Mouse (Mus musculus) lung, postnatal 0 days (tissue): Measurements from ENCODE around the gene Tmem145. TPM values are rescaled to one million over a fixed set of nuclear protein-coding genes. Genes with fewer than 3 reads are reported as not detected.

Source experiments
- ATAC-seq: fragments of 200-750 bp; cut with Nextera tagmentation; 2 replicates; pipeline ENCODE4 v1.8.0; 2017; ENCODE audit warnings: moderate library complexity
- DNase-seq: peaks from one replicate; pipeline ENCODE4 v3.0.0-alpha.2; 2016; ENCODE audit warnings: low spot score
- H3K27ac ChIP-seq: fragments of 300-500 bp; sonication (generic); 2 replicates; pipeline ENCODE4 v1.5.1; 2014; ENCODE audit warnings: antibody characterized with exemption, mild to moderate bottlenecking, low read length, mixed read lengths
- H3K27me3 ChIP-seq: fragments of 300-500 bp; sonication (generic); replicated peaks from 2 replicates; pipeline ENCODE4 v1.6.1; 2014; ENCODE audit warnings: low read length, mixed read lengths; ENCODE audit not compliant: insufficient read depth
- H3K36me3 ChIP-seq: fragments of 300-500 bp; sonication (generic); 2 replicates; pipeline ENCODE4 v1.6.1; 2014; ENCODE audit warnings: low read length, mixed read lengths; ENCODE audit not compliant: insufficient read depth
- H3K4me1 ChIP-seq: fragments of 300-500 bp; sonication (generic); 2 replicates; pipeline ENCODE4 v1.6.1; 2014; ENCODE audit warnings: antibody characterized with exemption, low read depth, low read length, mixed read lengths; ENCODE audit not compliant: insufficient read depth
- H3K4me2 ChIP-seq: fragments of 300-500 bp; sonication (generic); replicated peaks from 2 replicates; pipeline ENCODE4 v1.6.1; 2014; ENCODE audit warnings: low read depth, mild to moderate bottlenecking, low read length, moderate library complexity, mixed read lengths
- H3K4me3 ChIP-seq: fragments of 300-500 bp; sonication (generic); 2 replicates; pipeline ENCODE4 v1.5.1; 2014; ENCODE audit warnings: low read depth, low read length
- H3K9ac ChIP-seq: fragments of 300-500 bp; sonication (generic); replicated peaks from 2 replicates; pipeline ENCODE4 v1.6.1; 2014; ENCODE audit warnings: low read depth, mild to moderate bottlenecking
- H3K9me3 ChIP-seq: fragments of 300-500 bp; sonication (generic); 2 replicates; pipeline ENCODE4 v1.6.1; 2016; ENCODE audit warnings: low read length, mixed read lengths
- CTCF ChIP-seq: IDR thresholded peaks from 2 replicates; pipeline ENCODE4 v1.5.1; 2016; ENCODE audit warnings: antibody characterized with exemption, mild to moderate bottlenecking
- EP300 ChIP-seq: IDR thresholded peaks from 2 replicates; pipeline ENCODE4 v1.6.1; 2016; ENCODE audit warnings: antibody characterized with exemption, mild to moderate bottlenecking, control low read depth
- WGBS: fragments of 180-500 bp; shearing (Covaris S2); extraction: QIAGEN DNeasy Blood & Tissue Kit; methylation state at CpG from one replicate; pipeline ENCODE4 v1.1.7; 2014; 5-methylcytosine and 5-hydroxymethylcytosine counted together
- polyA plus RNA-seq: library from polyadenylated mRNA; unstranded; fragments of >200 nt; fragmentation: Nextera tagmentation; extraction: Ambion mirVana; gene quantifications from 2 replicates; pipeline ENCODE4 v1.2.1, GENCODE M21; 2015

Gene Tmem145
- polyA plus RNA-seq, 1 experiment from 2014 or later = not detected

GRCm38 (mm10) chr7:25284171-25284570, 21.7 kb upstream of the Tmem145 start:
- no peak overlapping the region for H3K27ac ChIP-seq
- H3K27me3 ChIP-seq = no peaks in the 10 kb centered on the region
- 63% methylated on average over 2 of the region's 2 CpGs for WGBS
- peaks cover 34% of the 10 kb centered on the region for H3K36me3 ChIP-seq
- peaks cover 30% of the 10 kb centered on the region; the same call in 1 of the 2 replicates for H3K4me1 ChIP-seq
- ATAC-seq (no peak), DNase-seq (no peak)
- H3K9me3 ChIP-seq = no peaks in the 10 kb centered on the region
- no peak overlapping the region for H3K4me3 ChIP-seq
- no peak overlapping the region for H3K9ac ChIP-seq
- peak overlapping the region; percentile 91; the same call in 1 of the 2 replicates for H3K4me2 ChIP-seq
- TF ChIP-seq CTCF (no peak), EP300 (no peak)

GRCm38 (mm10) chr7:25284766-25285165, 21.1 kb upstream of the Tmem145 start:
- 45% methylated on average over 5 of the region's 5 CpGs for WGBS
- peaks cover 28% of the 10 kb centered on the region; the same call in 1 of the 2 replicates for H3K4me1 ChIP-seq
- no peak overlapping the region for H3K27ac ChIP-seq
- TF ChIP-seq EP300 = no peak
- no peak for TF ChIP-seq CTCF
- no peaks in the 10 kb centered on the region for H3K27me3 ChIP-seq
- H3K9me3 ChIP-seq = no peaks in the 10 kb centered on the region
- H3K36me3 ChIP-seq = peaks cover 40% of the 10 kb centered on the region
- H3K4me3 ChIP-seq = no peak overlapping the region
- DNase-seq = no peak
- H3K9ac ChIP-seq = no peak overlapping the region
- H3K4me2 ChIP-seq = no peak overlapping the region
- no peak for ATAC-seq

GRCm38 (mm10) chr7:25285511-25286238, 20.2 kb upstream of the Tmem145 start:
- no peak for ATAC-seq
- no peak for TF ChIP-seq EP300
- TF ChIP-seq CTCF = no peak
- no peak overlapping the region for H3K9ac ChIP-seq
- no peak overlapping the region for H3K4me2 ChIP-seq
- peaks cover 49% of the 10 kb centered on the region for H3K36me3 ChIP-seq
- no peaks in the 10 kb centered on the region for H3K27me3 ChIP-seq
- DNase-seq = no peak
- no peak overlapping the region for H3K27ac ChIP-seq
- H3K4me3 ChIP-seq = no peak overlapping the region
- WGBS = 87% methylated on average over 20 of the region's 20 CpGs
- H3K9me3 ChIP-seq = no peaks in the 10 kb centered on the region
- H3K4me1 ChIP-seq = peaks cover 19% of the 10 kb centered on the region; the same call in 1 of the 2 replicates

- no peak overlapping the region for H3K4me2 ChIP-seq
- DNase-seq (no peak), ATAC-seq (no peak)
- H3K27ac ChIP-seq = no peak overlapping the region
- 77% methylated on average over 8 of the region's 8 CpGs for WGBS
- no peaks in the 10 kb centered on the region for H3K9me3 ChIP-seq
- no peak overlapping the region for H3K9ac ChIP-seq
- peaks cover 59% of the 10 kb centered on the region for H3K36me3 ChIP-seq
- no peaks in the 10 kb centered on the region for H3K27me3 ChIP-seq
- TF ChIP-seq EP300 (no peak), CTCF (peak; percentile 42)
- H3K4me1 ChIP-seq = peaks cover 9% of the 10 kb centered on the region; the same call in 1 of the 2 replicates
- H3K4me3 ChIP-seq = no peak overlapping the region
Observed at GRCm38 (mm10) chr7:25286989-25287388, 18.9 kb upstream of the Tmem145 start.

- Histone ChIP-seq H3K27ac (no peak overlapping the region), H3K9ac (no peak overlapping the region), H3K27me3 (no peaks in the 10 kb centered on the region), H3K4me2 (no peak overlapping the region), H3K4me1 (peaks cover 9% of the 10 kb centered on the region; the same call in 1 of the 2 replicates), H3K9me3 (no peaks in the 10 kb centered on the region), H3K4me3 (no peak overlapping the region), H3K36me3 (peaks cover 65% of the 10 kb centered on the region)
- TF ChIP-seq EP300 (no peak), CTCF (no peak)
- WGBS = 91% methylated on average over 12 of the region's 12 CpGs
- no peak for DNase-seq
- ATAC-seq = no peak
Observed at GRCm38 (mm10) chr7:25288011-25288410, 17.9 kb upstream of the Tmem145 start.

- Histone ChIP-seq H3K4me2 (no peak overlapping the region), H3K27me3 (no peaks in the 10 kb centered on the region), H3K9me3 (no peaks in the 10 kb centered on the region), H3K27ac (no peak overlapping the region), H3K4me1 (peaks cover 4% of the 10 kb centered on the region; the same call in 1 of the 2 replicates), H3K9ac (no peak overlapping the region), H3K36me3 (peaks cover 68% of the 10 kb centered on the region), H3K4me3 (no peak overlapping the region)
- WGBS = 91% methylated on average over 3 of the region's 3 CpGs
- TF ChIP-seq CTCF (no peak), EP300 (no peak)
- no peak for ATAC-seq
- no peak for DNase-seq
Observed at GRCm38 (mm10) chr7:25288721-25289120, 17.2 kb upstream of the Tmem145 start.
